23 mouse cellular contexts compared by ENCODE assay signal in the genomic region with DNA sequence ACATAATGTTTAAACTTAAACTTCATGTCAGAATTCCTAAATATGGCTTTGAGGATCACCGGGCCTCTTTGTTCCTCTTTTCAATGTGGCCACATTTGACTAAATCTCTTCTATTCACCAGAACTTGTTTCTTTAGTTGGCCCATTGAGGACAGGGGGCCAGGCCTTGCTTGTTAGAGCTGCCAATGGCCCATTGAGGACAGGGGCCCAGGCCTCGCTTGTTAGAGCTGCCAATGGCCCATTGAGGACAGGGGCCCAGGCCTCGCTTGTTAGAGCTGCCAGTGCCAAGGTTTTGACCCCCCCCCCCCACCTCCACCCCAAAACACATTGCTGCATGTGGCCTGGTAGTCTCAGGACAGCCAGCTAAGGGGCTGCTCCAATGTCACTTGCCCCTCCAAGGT. TPM values are rescaled to one million over a fixed set of nuclear protein-coding genes. Genes with fewer than 3 reads are reported as not detected.
A peak's percentile ranks its signal among the peaks of the same experiment; 100 is the strongest.
DNase-seq lines count a peak whose midpoint lies in the region; ATAC-seq and TF ChIP-seq lines count a peak whose summit lies in the region.
"Had no signal": no experiment of that assay in that cellular context is flagged by ENCODE, and none has a peak within 500 bp of the region (broad histone marks: within the 10 kb centered on the region; RNA-seq: fewer than 3 reads in every experiment).

No protein-coding gene starts in this region.

- TF ChIP-seq CTCF in gastrocnemius, adult 2 months (IDR thresholded peaks at IDR 0.05): no peak

- no peak overlapping the region for H3K4me3 ChIP-seq in forebrain, embryonic 13.5 days
- no peak overlapping the region for H3K4me3 ChIP-seq in forebrain, embryonic 12.5 days (replicated peaks)
- H3K4me3 ChIP-seq in forebrain, embryonic 16.5 days (replicated peaks; ENCODE audit: low read length): no peak overlapping the region
- H3K4me3 ChIP-seq in forebrain, embryonic 15.5 days: no peak overlapping the region
- peak overlapping the region; percentile 81 for H3K4me3 ChIP-seq in gastrocnemius, adult 2 months
- H3K4me3 ChIP-seq: embryonic facial prominence, embryonic 13.5 days; embryonic facial prominence, embryonic 15.5 days; erythroblast, embryonic 14.5 days had no signal

- no peak overlapping the region for H3K27ac ChIP-seq in forebrain, embryonic 13.5 days
- H3K27ac ChIP-seq in forebrain, embryonic 12.5 days: no peak overlapping the region
- no peak overlapping the region for H3K27ac ChIP-seq in forebrain, embryonic 16.5 days (ENCODE audit: low read length)
- H3K27ac ChIP-seq in forebrain, embryonic 15.5 days (replicated peaks): no peak overlapping the region
- peak overlapping the region; percentile 99 for H3K27ac ChIP-seq in gastrocnemius, adult 2 months
- H3K27ac ChIP-seq: embryonic facial prominence, embryonic 13.5 days; embryonic facial prominence, embryonic 15.5 days had no signal

- no peak overlapping the region for H3K4me2 ChIP-seq in forebrain, embryonic 13.5 days
- no peak overlapping the region for H3K4me2 ChIP-seq in forebrain, embryonic 12.5 days
- H3K4me2 ChIP-seq in forebrain, embryonic 16.5 days (ENCODE audit: low read length): no peak overlapping the region
- no peak overlapping the region for H3K4me2 ChIP-seq in forebrain, embryonic 15.5 days (replicated peaks)
- H3K4me2 ChIP-seq: embryonic facial prominence, embryonic 13.5 days; embryonic facial prominence, embryonic 15.5 days had no signal

- no peak for DNase-seq in gastrocnemius, adult 2 months
- DNase-seq in gastrocnemius, postnatal 10 days: no peak
- peak; percentile 45 for DNase-seq in A20 (ENCODE audit: low read depth, low spot score)
- no peak for DNase-seq in thymus, postnatal 10 days (ENCODE audit: low spot score in 2 of 2)
- DNase-seq: adrenal gland, adult 2 months; adrenal gland, postnatal 10 days; adrenal gland, postnatal 25 days; cerebellum, adult 11-12 months; cerebellum, adult 2 months; cerebellum, adult 9-11 months; cerebellum, postnatal 14 days; cerebellum, postnatal 36 days; embryo, embryonic 11 days had no signal

- H3K36me3 ChIP-seq in forebrain, embryonic 13.5 days (ENCODE audit: poor library complexity, severe bottlenecking): no peaks in the 10 kb centered on the region
- no peaks in the 10 kb centered on the region for H3K36me3 ChIP-seq in forebrain, embryonic 12.5 days (replicated peaks)
- H3K36me3 ChIP-seq in forebrain, embryonic 16.5 days (ENCODE audit: control insufficient read depth, insufficient read depth): no peaks in the 10 kb centered on the region
- H3K36me3 ChIP-seq in forebrain, embryonic 15.5 days: no peaks in the 10 kb centered on the region
- H3K36me3 ChIP-seq: embryonic facial prominence, embryonic 13.5 days; embryonic facial prominence, embryonic 15.5 days had no signal

- ATAC-seq in forebrain, embryonic 13.5 days: peak; percentile 52; the same call in 1 of the 2 replicates
- ATAC-seq in forebrain, embryonic 12.5 days (ENCODE audit: low FRiP score): no peak
- peak; percentile 64 for ATAC-seq in forebrain, embryonic 16.5 days
- no peak for ATAC-seq in forebrain, embryonic 15.5 days (replicated peaks)

- 15% methylated on average over 3 of the region's 3 CpGs for WGBS in forebrain, embryonic 13.5 days
- 27% methylated on average over 3 of the region's 3 CpGs for WGBS in forebrain, embryonic 12.5 days
- 11% methylated on average over 3 of the region's 3 CpGs for WGBS in forebrain, embryonic 16.5 days
- 13% methylated on average over 3 of the region's 3 CpGs for WGBS in forebrain, embryonic 15.5 days

- H3K4me1 ChIP-seq in forebrain, embryonic 13.5 days: peaks cover 24% of the 10 kb centered on the region
- H3K4me1 ChIP-seq in forebrain, embryonic 12.5 days: peaks cover 18% of the 10 kb centered on the region
- peaks cover 13% of the 10 kb centered on the region for H3K4me1 ChIP-seq in forebrain, embryonic 16.5 days (replicated peaks; ENCODE audit: control insufficient read depth, insufficient read depth, low read length)
- H3K4me1 ChIP-seq in forebrain, embryonic 15.5 days: peaks cover 19% of the 10 kb centered on the region

- no peak overlapping the region for H3K9ac ChIP-seq in forebrain, embryonic 13.5 days
- H3K9ac ChIP-seq in forebrain, embryonic 12.5 days: no peak overlapping the region
- no peak overlapping the region for H3K9ac ChIP-seq in forebrain, embryonic 16.5 days (replicated peaks; ENCODE audit: low read depth, low read length)
- no peak overlapping the region for H3K9ac ChIP-seq in forebrain, embryonic 15.5 days (replicated peaks)
- H3K9ac ChIP-seq: embryonic facial prominence, embryonic 13.5 days; embryonic facial prominence, embryonic 15.5 days had no signal

- intact Hi-C loops in gastrocnemius, adult 2 months (cut with DNase I): no loop called here

- no peaks in the 10 kb centered on the region for H3K27me3 ChIP-seq in forebrain, embryonic 13.5 days
- H3K27me3 ChIP-seq in forebrain, embryonic 12.5 days: no peaks in the 10 kb centered on the region
- no peaks in the 10 kb centered on the region for H3K27me3 ChIP-seq in forebrain, embryonic 16.5 days (replicated peaks; ENCODE audit: control insufficient read depth, insufficient read depth, low read length)
- H3K27me3 ChIP-seq in forebrain, embryonic 15.5 days: no peaks in the 10 kb centered on the region

- H3K9me3 ChIP-seq in forebrain, embryonic 13.5 days (replicated peaks): no peaks in the 10 kb centered on the region
- H3K9me3 ChIP-seq in forebrain, embryonic 12.5 days: no peaks in the 10 kb centered on the region
- no peaks in the 10 kb centered on the region for H3K9me3 ChIP-seq in forebrain, embryonic 16.5 days (ENCODE audit: control insufficient read depth, low read length)
- no peaks in the 10 kb centered on the region for H3K9me3 ChIP-seq in forebrain, embryonic 15.5 days
- H3K9me3 ChIP-seq: embryonic facial prominence, embryonic 13.5 days; embryonic facial prominence, embryonic 15.5 days had no signal

RNA-seq across cellular contexts. Expression of a gene that starts 3.5 kb away (rescaled TPM):
- not detected in 2 replicates for polyA plus RNA-seq in forebrain, embryonic 13.5 days (2015; fragmentation: Nextera tagmentation; extraction: Ambion mirVana)
- polyA plus RNA-seq in forebrain, embryonic 12.5 days (2016; fragmentation: Nextera tagmentation; extraction: Ambion mirVana): 0.04 TPM in 1 of 2 replicates, not detected in the other
- polyA plus RNA-seq in forebrain, embryonic 16.5 days (2015; fragmentation: Nextera tagmentation; extraction: Ambion mirVana): not detected in 2 replicates
- not detected in 2 replicates for polyA plus RNA-seq in forebrain, embryonic 15.5 days (2015; fragmentation: Nextera tagmentation; extraction: Ambion mirVana)
- 100 to 1,000 TPM; 264 to 326 TPM for total RNA-seq in gastrocnemius, adult 2 months (2021)
- 100 to 1,000 TPM; 229 to 232 TPM for total RNA-seq in gastrocnemius, postnatal 10 days (2021)
- total RNA-seq: adrenal gland, adult 2 months; common myeloid progenitor, adult 5-6 weeks; MEL had no signal
- polyA plus RNA-seq: embryonic facial prominence, embryonic 11.5 days; erythroblast, embryonic 14.5 days had no signal

Comparison
In these comparisons a context has a peak if more than half of its experiments do, and no peak if none do; other contexts are left out.
1. ATAC-seq: peak in forebrain, embryonic 13.5 days (single experiment) and forebrain, embryonic 16.5 days (single experiment); none in forebrain, embryonic 12.5 days (single experiment) and forebrain, embryonic 15.5 days (single experiment).